ENCODE assay signal across 8 mouse cellular contexts in the genomic region with DNA sequence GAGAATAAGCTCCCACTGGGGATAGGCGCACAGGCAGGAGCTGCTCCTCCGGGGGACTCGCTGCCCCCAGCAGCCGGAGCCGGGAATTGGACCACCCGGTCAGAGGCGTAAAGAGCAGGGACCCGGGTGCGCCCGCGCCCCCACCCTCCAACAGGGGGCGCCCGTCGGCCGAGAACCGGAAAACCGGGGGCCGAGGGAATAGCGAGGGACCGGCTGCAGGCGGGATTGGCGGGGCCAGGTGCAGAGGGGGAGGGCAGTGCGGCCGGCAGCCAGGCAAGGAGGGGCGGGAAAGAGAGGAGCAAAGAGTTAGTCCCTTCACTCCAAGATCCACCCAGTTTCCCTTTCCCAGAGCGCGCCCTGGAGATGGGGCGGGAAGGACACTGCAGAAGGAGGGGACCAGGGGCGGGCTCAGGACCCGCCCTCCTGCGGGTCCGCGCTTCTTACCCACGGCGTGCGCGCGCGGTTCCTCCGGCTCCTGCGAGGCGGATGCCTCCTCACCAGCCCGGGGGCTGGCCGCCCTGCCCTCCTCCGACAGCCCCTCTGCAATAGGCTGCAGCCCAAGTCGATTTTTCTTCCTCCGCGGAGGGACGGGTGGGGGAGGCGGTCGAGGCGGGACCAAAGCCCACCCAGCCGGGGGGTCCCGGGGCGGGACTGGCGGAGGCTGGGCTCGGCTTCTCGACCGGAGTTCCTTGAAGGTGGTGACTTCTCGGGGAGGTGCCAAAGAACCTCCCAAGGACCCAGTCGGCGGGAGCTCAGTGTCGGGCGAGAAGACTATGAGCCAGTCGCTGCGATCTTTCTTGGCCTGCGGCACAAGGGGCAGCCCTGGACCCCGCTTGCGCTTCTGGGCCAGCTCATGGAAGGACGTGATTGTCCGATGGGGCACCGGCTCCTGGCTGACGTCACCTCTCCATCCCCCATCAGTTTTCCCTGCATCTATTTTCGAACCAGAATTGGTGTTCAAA. TPM values are rescaled to one million over a fixed set of nuclear protein-coding genes. Genes with fewer than 3 reads are reported as not detected.
DNase-seq lines count a peak whose midpoint lies in the region; ATAC-seq and TF ChIP-seq lines count a peak whose summit lies in the region.

No protein-coding gene starts in this region.

- peak; percentile 49 for TF ChIP-seq CTCF in bone marrow macrophage, adult 2 months (IDR thresholded peaks at IDR 0.05; ENCODE audit: low read depth, low read length)
- peak; percentile 28; the same call in 1 of the 2 replicates for TF ChIP-seq CTCF in embryonic fibroblast, embryonic 13.5 days (IDR thresholded peaks at IDR 0.05; ENCODE audit: borderline replicate concordance, insufficient read depth, low read length)
- TF ChIP-seq CTCF in liver, adult 2 months (IDR thresholded peaks at IDR 0.05; ENCODE audit: low read depth, low read length), result peak; percentile 71

- peaks cover 28% of the 10 kb centered on the region for H3K36me3 ChIP-seq in heart, embryonic 10.5 days
- peaks cover 27% of the 10 kb centered on the region for H3K36me3 ChIP-seq in kidney, embryonic 15.5 days
- H3K36me3 ChIP-seq in liver, adult 2 months (ENCODE audit: control insufficient read depth, insufficient read depth, low read length), result peaks cover 2% of the 10 kb centered on the region; the same call in 1 of the 2 replicates
- peaks cover 15% of the 10 kb centered on the region for H3K36me3 ChIP-seq in stomach, embryonic 14.5 days (ENCODE audit: control insufficient read depth, insufficient read depth, low read length)

- no peak for TF ChIP-seq POLR2A in bone marrow macrophage, adult 2 months (IDR thresholded peaks at IDR 0.05; ENCODE audit: borderline replicate concordance, low read depth, low read length)
- peak; percentile 65 for TF ChIP-seq POLR2A in embryonic fibroblast, embryonic 13.5 days (IDR thresholded peaks at IDR 0.05; ENCODE audit: low read depth, low read length)
- TF ChIP-seq POLR2A in liver, adult 2 months (IDR thresholded peaks at IDR 0.05; ENCODE audit: extremely low read depth, insufficient read depth, low read length), result 0 out of 2 replicates have a peak, but pooled peaks have one; percentile 16

- WGBS in heart, embryonic 10.5 days, result under 1% methylated on average over 74 of the region's 74 CpGs
- WGBS in kidney, embryonic 15.5 days, result under 1% methylated on average over 70 of the region's 74 CpGs
- 1% methylated on average over 71 of the region's 74 CpGs for WGBS in liver, adult 2 months
- WGBS in stomach, embryonic 14.5 days, result under 1% methylated on average over 71 of the region's 74 CpGs

- peaks cover 57% of the 10 kb centered on the region for H3K27me3 ChIP-seq in heart, embryonic 10.5 days (ENCODE audit: insufficient read depth, poor library complexity, severe bottlenecking)
- H3K27me3 ChIP-seq in kidney, embryonic 15.5 days, result peaks cover 20% of the 10 kb centered on the region
- H3K27me3 ChIP-seq in liver, adult 2 months (ENCODE audit: control insufficient read depth, insufficient read depth, low read length), result no peaks in the 10 kb centered on the region
- no peaks in the 10 kb centered on the region for H3K27me3 ChIP-seq in stomach, embryonic 14.5 days (ENCODE audit: control insufficient read depth, insufficient read depth, low read length)

- DNase-seq in CD4-positive helper T cell, adult 2 months (ENCODE audit: low read depth, low spot score), result peak; percentile 86
- DNase-seq in heart, embryonic 10.5 days (ENCODE audit: low spot score), result peak; percentile 90
- peak; percentile 49 for DNase-seq in liver, adult 2 months (ENCODE audit: extremely low read depth, low read depth, low spot score)
- DNase-seq in naive thymus-derived CD4-positive, alpha-beta T cell, adult 2 months (ENCODE audit: low read depth), result peak; percentile 82

- no peaks in the 10 kb centered on the region for H3K9me3 ChIP-seq in heart, embryonic 10.5 days
- H3K9me3 ChIP-seq in kidney, embryonic 15.5 days (replicated peaks), result no peaks in the 10 kb centered on the region
- no peaks in the 10 kb centered on the region for H3K9me3 ChIP-seq in stomach, embryonic 14.5 days (ENCODE audit: control insufficient read depth, low read depth, low read length)

- peak overlapping the region; percentile 68 for H3K9ac ChIP-seq in kidney, embryonic 15.5 days
- peak overlapping the region; percentile 84 for H3K9ac ChIP-seq in liver, adult 2 months (ENCODE audit: low read depth, low read length)
- H3K9ac ChIP-seq in stomach, embryonic 14.5 days (replicated peaks; ENCODE audit: low read depth, low read length), result peak overlapping the region; percentile 52

- peak overlapping the region; percentile 74 for H3K4me3 ChIP-seq in bone marrow macrophage, adult 2 months (ENCODE audit: insufficient read depth, low read length)
- peak overlapping the region; percentile 47 for H3K4me3 ChIP-seq in embryonic fibroblast, embryonic 13.5 days (ENCODE audit: insufficient read depth, low read length)
- H3K4me3 ChIP-seq in heart, embryonic 10.5 days, result peak overlapping the region; percentile 67
- peak overlapping the region; percentile 69 for H3K4me3 ChIP-seq in kidney, embryonic 15.5 days (replicated peaks)
- peak overlapping the region; percentile 65 for H3K4me3 ChIP-seq in liver, adult 2 months (ENCODE audit: insufficient read depth, low read depth, low read length)
- peak overlapping the region; percentile 68 for H3K4me3 ChIP-seq in stomach, embryonic 14.5 days (ENCODE audit: low read depth, low read length)

- ATAC-seq in kidney, embryonic 15.5 days (replicated peaks; ENCODE audit: low FRiP score), result peak; percentile 73
- ATAC-seq in stomach, embryonic 14.5 days (ENCODE audit: insufficient number of reproducible peaks, insufficient read depth, low FRiP score, low read depth), result peak; percentile 77

- no peaks in the 10 kb centered on the region for H3K79me2 ChIP-seq in liver, adult 2 months (ENCODE audit: control insufficient read depth, insufficient read depth, low read length)

- H3K4me1 ChIP-seq in bone marrow macrophage, adult 2 months (ENCODE audit: control insufficient read depth, insufficient read depth, low read length), result peaks cover 14% of the 10 kb centered on the region
- no peaks in the 10 kb centered on the region for H3K4me1 ChIP-seq in embryonic fibroblast, embryonic 13.5 days (ENCODE audit: control insufficient read depth, insufficient read depth, low read length)
- H3K4me1 ChIP-seq in heart, embryonic 10.5 days, result peaks cover 58% of the 10 kb centered on the region
- peaks cover 61% of the 10 kb centered on the region for H3K4me1 ChIP-seq in kidney, embryonic 15.5 days
- H3K4me1 ChIP-seq in liver, adult 2 months (ENCODE audit: control insufficient read depth, insufficient read depth, low read length), result peaks cover 13% of the 10 kb centered on the region
- peaks cover 21% of the 10 kb centered on the region for H3K4me1 ChIP-seq in stomach, embryonic 14.5 days (ENCODE audit: control insufficient read depth, insufficient read depth, low read length)

- no peak overlapping the region for H3K27ac ChIP-seq in bone marrow macrophage, adult 2 months (ENCODE audit: insufficient read depth, low read depth, low read length)
- no peak overlapping the region; the same call in 1 of the 2 replicates for H3K27ac ChIP-seq in embryonic fibroblast, embryonic 13.5 days (ENCODE audit: insufficient read depth, low read length)
- H3K27ac ChIP-seq in heart, embryonic 10.5 days, result peak overlapping the region; percentile 88
- H3K27ac ChIP-seq in kidney, embryonic 15.5 days, result peak overlapping the region; percentile 90
- H3K27ac ChIP-seq in liver, adult 2 months (replicated peaks; ENCODE audit: insufficient read depth, low read depth, low read length), result no peak overlapping the region; the same call in 1 of the 2 replicates
- H3K27ac ChIP-seq in stomach, embryonic 14.5 days (ENCODE audit: low read length), result peak overlapping the region; percentile 83

- peak overlapping the region; percentile 100 for H3K4me2 ChIP-seq in kidney, embryonic 15.5 days
- H3K4me2 ChIP-seq in stomach, embryonic 14.5 days (replicated peaks; ENCODE audit: low read depth, low read length), result peak overlapping the region; percentile 100

RNA-seq across cellular contexts. Expression of a gene that starts 2.1 kb away (rescaled TPM):
- polyA plus RNA-seq in bone marrow macrophage, adult 2 months (2012; ENCODE audit: insufficient read depth, insufficient read length, missing spikeins), result 22.0 and 28.2 TPM in 2 replicates
- 15.4 and 17.8 TPM in 2 replicates for polyA plus RNA-seq in embryonic fibroblast, embryonic 13.5 days (2011; ENCODE audit: insufficient read length, low read depth, missing spikeins)
- polyA plus RNA-seq in heart, embryonic 10.5 days (2016; fragmentation: Nextera tagmentation; extraction: Ambion mirVana), result 10.1 and 11.6 TPM in 2 replicates
- polyA plus RNA-seq in kidney, embryonic 15.5 days (2015; fragmentation: Nextera tagmentation; extraction: Ambion mirVana), result 19.3 and 19.7 TPM in 2 replicates
- total RNA-seq in liver, adult 2 months (2014; rRNA removed), result 4.0 and 4.8 TPM in 2 replicates
- 14.0 and 18.3 TPM in 2 replicates for polyA plus RNA-seq in liver, adult 2 months (2012; rRNA removed)
- polyA plus RNA-seq in stomach, embryonic 14.5 days (2014; fragmentation: Nextera tagmentation; extraction: Ambion mirVana), result 19.2 and 19.5 TPM in 2 replicates

RNA-seq across cellular contexts. Expression of a gene that starts 9.9 kb away (rescaled TPM):
- not detected in 2 replicates for polyA plus RNA-seq in bone marrow macrophage, adult 2 months (2012; ENCODE audit: insufficient read depth, insufficient read length, missing spikeins)
- not detected in 2 replicates for polyA plus RNA-seq in embryonic fibroblast, embryonic 13.5 days (2011; ENCODE audit: insufficient read length, low read depth, missing spikeins)
- polyA plus RNA-seq in heart, embryonic 10.5 days (2016; fragmentation: Nextera tagmentation; extraction: Ambion mirVana), result not detected in 2 replicates
- not detected in 2 replicates for polyA plus RNA-seq in kidney, embryonic 15.5 days (2015; fragmentation: Nextera tagmentation; extraction: Ambion mirVana)
- total RNA-seq in liver, adult 2 months (2014; rRNA removed), result not detected in 2 replicates
- polyA plus RNA-seq in liver, adult 2 months (2012; rRNA removed), result 0.05 TPM in 1 of 2 replicates, not detected in the other
- polyA plus RNA-seq in stomach, embryonic 14.5 days (2014; fragmentation: Nextera tagmentation; extraction: Ambion mirVana), result not detected in 2 replicates

RNA-seq across cellular contexts. Expression of a gene that starts 10.8 kb away (rescaled TPM):
- polyA plus RNA-seq in bone marrow macrophage, adult 2 months (2012; ENCODE audit: insufficient read depth, insufficient read length, missing spikeins), result 37.5 and 42.2 TPM in 2 replicates
- 145 and 176 TPM in 2 replicates for polyA plus RNA-seq in embryonic fibroblast, embryonic 13.5 days (2011; ENCODE audit: insufficient read length, low read depth, missing spikeins)
- 220 and 253 TPM in 2 replicates for polyA plus RNA-seq in heart, embryonic 10.5 days (2016; fragmentation: Nextera tagmentation; extraction: Ambion mirVana)
- polyA plus RNA-seq in kidney, embryonic 15.5 days (2015; fragmentation: Nextera tagmentation; extraction: Ambion mirVana), result 188 and 215 TPM in 2 replicates
- total RNA-seq in liver, adult 2 months (2014; rRNA removed), result 467 and 510 TPM in 2 replicates
- polyA plus RNA-seq in liver, adult 2 months (2012; rRNA removed), result 388 and 397 TPM in 2 replicates
- polyA plus RNA-seq in stomach, embryonic 14.5 days (2014; fragmentation: Nextera tagmentation; extraction: Ambion mirVana), result 247 and 278 TPM in 2 replicates

RNA-seq across cellular contexts. Expression of a gene that starts 45.0 kb away (rescaled TPM):
- polyA plus RNA-seq in bone marrow macrophage, adult 2 months (2012; ENCODE audit: insufficient read depth, insufficient read length, missing spikeins), result not detected in 2 replicates
- polyA plus RNA-seq in embryonic fibroblast, embryonic 13.5 days (2011; ENCODE audit: insufficient read length, low read depth, missing spikeins), result not detected in 2 replicates
- polyA plus RNA-seq in heart, embryonic 10.5 days (2016; fragmentation: Nextera tagmentation; extraction: Ambion mirVana), result 12.4 and 14.7 TPM in 2 replicates
- polyA plus RNA-seq in kidney, embryonic 15.5 days (2015; fragmentation: Nextera tagmentation; extraction: Ambion mirVana), result 2.3 and 5.5 TPM in 2 replicates
- total RNA-seq in liver, adult 2 months (2014; rRNA removed), result 69.7 and 91.1 TPM in 2 replicates
- 387 and 512 TPM in 2 replicates for polyA plus RNA-seq in liver, adult 2 months (2012; rRNA removed)
- polyA plus RNA-seq in stomach, embryonic 14.5 days (2014; fragmentation: Nextera tagmentation; extraction: Ambion mirVana), result 2.8 and 3.3 TPM in 2 replicates

Comparison
In these comparisons a context has a peak if more than half of its experiments do, and no peak if none do; other contexts are left out.
1. H3K27ac ChIP-seq: peak in heart, embryonic 10.5 days (single experiment), kidney, embryonic 15.5 days (single experiment) and stomach, embryonic 14.5 days (single experiment); none in bone marrow macrophage, adult 2 months (single experiment), embryonic fibroblast, embryonic 13.5 days (single experiment) and liver, adult 2 months (single experiment).
2. Peak in every context shown above with its lines, with median percentiles within 50 percentile points of each other: DNase-seq, H3K4me3 ChIP-seq, CTCF ChIP-seq and H3K9ac ChIP-seq.